Mouse (Mus musculus): ENCODE data around the gene Fignl2. TPM values are rescaled to one million over a fixed set of nuclear protein-coding genes. Genes with fewer than 3 reads are reported as not detected.
A peak's percentile ranks its signal among the peaks of the same experiment; 100 is the strongest.

Gene Fignl2
- total RNA-seq, 4 experiments from 2014 or later: 0.31 to 0.73 (median 0.59) TPM

DNA sequence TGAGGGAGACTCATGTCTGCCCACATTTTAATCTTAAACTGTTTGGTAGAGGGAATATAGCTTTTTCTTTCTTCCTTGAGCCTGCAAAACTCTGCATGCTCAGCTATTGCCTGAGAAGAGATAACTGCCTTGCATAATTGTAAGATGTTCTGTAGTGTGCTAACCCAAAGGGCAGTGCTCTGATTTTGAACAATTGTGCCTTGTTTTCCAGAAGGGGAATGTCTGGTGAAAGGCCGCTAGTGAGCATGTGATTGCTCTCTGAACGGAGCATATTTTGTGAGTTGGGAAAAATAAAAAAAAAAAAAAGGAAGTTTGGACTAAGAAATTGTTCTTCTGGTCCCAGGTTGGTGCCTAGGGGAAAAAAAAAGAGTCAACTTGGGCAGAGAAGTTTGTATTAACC is 49.4 kb downstream of the Fignl2 start:
- DNase-seq (ENCODE audit: low spot score in 2 of 2): no peak

DNA sequence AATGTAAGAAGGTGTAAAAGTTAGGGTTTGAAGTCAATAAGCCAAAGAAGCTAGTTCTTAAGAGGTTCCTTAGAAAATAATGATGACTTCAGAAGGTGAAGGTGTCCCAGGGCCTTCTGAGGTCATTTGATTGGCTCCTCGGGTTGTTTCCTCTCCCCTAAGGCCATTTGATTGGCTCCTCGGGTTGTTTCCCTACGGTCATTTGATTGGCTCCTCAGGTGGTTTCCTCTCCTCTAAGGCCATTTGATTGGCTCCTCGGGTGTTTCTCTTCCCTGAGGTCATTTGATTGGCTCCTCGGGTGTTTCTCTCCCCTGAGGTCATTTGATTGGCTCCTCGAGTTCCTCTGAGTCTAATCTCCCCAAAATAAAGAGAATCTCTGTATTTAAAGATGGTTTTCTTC is 67.0 kb downstream of the Fignl2 start:
- DNase-seq (ENCODE audit: low spot score in 2 of 2): no peak

DNA sequence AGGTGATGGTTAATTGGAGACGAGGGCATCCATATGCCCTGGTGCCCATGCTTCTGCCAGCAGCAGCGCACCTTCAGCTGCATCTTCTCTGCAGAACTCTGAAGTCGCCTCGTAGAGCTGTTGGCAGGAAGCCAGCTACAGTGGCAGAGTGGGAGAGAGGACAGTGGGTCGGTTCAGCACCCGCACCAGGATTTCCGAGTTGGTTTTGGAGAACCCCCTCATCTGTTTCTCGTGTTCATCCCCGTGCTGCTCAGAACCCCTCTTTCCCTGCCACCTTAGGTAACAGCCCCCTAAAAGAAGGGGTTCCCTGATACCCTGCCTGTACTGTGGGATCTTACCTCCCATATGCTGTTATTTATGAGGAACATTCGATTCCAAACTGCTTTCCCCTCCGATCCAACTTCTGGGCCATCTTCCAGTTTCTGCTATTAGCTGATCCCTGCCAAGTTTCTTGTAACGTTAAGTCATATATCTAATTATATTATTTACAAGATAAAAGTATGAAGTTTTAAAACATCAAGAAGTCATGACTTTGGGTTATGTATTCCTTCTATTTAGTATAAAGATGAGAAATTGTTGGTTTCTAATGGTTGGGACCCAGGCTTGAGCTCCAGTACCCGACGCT is 69.9 kb downstream of the Fignl2 start:
- no peak for DNase-seq (ENCODE audit: low spot score in 2 of 2)

DNA sequence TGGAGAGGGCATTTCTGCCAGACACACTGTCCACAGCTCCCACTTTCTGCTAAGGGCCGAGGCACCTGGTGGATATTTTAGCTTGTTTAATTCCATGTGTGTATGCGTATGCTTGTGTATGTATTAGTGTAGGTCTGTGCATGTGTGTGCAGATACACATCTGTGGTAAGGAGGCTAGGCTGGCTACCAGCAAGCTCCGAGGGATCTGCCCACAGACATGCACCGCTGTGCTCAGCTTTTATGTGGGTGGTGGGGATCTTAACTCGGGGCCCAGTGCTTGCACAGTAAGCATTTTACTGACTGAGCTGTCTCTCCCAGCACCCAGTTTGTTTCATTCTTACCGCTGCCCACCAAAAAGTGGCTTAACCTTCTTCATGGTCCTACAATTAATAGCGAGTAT is 71.1 kb downstream of the Fignl2 start:
- DNase-seq (ENCODE audit: low spot score in 2 of 2): no peak

DNA sequence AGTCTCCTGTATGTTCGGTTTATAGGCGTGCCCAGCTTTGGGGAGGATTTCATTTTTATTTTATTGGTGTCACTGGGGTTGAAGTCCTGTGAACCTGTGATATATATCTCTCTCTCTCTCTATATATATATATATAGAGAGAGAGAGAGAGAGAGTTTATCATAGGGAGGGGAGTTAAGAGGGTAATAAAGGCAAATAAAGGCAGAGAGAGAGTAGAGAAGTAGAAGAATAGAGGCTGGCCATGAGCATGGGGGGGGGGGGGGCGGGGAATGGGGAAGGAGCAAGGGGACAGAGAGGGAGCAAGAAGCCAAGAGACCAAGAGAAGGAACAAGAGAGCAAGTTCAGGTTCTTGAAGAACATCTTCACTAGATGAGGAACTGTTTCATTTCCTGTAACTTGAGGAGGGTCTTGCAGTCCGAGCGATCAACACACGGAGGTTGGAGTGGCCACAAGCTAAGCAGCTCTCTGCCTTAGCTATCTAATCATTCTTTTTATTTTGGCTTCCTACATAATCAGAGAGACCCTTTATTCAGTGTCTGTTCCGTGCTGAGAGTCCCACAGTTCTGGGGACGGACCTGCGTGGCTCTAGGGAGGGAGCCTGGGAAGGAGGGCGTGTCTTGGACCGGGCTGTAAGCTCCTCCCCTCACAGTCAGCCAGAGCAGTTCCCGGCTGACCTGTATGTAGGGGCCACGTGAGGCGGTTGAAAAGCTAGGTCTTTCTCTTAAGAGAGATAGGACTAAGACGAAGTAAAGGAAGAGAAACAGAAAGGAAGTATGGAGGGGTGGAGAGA is 71.9 kb downstream of the Fignl2 start:
- DNase-seq (ENCODE audit: low spot score in 2 of 2): peak; percentile 9 to 22

DNA sequence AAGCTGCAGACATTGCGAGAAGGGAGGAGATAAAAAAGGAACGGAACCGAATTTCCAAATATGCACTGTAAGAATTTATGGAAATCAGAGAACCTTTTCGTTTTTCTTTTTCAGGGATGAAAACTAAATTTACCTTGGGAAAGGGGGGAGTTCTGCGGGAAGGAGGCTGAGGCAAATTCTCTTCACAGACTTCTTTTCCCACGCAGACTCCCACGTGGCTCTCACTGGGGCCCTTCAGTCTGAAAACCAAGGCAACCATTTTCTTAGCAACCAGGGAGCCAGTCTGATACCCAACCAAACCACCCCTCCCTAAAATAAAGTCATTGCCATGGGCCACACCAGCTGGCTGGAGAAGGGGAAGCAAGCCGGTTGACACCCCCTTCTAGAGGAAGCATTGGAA is 72.7 kb downstream of the Fignl2 start:
- DNase-seq (ENCODE audit: low spot score in 2 of 2): no peak

DNA sequence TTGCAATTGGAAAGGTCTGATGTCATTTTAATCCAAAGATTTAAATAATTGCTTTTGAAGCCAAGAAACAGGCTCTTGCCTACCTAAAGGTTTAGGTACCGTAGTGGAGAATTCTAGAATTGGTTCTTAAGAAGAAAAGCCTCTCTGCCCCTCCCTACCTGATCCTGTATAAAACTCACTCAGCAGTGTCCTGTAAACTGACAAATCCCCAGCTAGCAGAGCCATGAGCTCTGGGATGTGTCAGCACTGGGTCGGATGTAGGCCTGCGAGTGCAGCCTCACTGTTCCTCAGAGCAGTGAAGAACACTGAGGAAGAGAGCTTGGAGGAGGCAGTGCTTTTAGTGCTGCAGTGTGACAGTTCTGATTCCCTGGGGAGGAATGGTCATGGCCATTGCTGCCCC is 73.8 kb downstream of the Fignl2 start:
- DNase-seq (ENCODE audit: low spot score in 2 of 2): no peak

DNA sequence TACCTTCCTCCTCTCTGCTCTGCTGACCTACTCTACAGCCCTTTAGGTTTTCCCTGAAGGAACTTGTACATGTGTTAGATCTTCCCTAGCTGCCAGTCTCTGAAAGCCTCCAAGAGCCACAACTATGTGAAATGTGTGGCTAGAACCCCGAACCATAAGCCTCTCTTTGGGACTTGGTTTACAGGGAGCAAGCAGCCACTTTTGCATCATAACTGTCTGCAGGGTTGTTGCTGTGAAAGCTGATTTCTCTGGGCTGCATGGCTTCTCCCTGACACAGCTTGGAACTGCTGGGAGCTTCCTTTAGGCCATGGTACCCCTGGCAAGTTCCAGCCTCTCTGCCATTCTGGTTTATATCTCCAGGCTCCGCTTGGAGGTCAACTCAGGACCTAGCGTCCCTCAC is 75.9 kb downstream of the Fignl2 start:
- DNase-seq (ENCODE audit: low spot score in 2 of 2): no peak

DNA sequence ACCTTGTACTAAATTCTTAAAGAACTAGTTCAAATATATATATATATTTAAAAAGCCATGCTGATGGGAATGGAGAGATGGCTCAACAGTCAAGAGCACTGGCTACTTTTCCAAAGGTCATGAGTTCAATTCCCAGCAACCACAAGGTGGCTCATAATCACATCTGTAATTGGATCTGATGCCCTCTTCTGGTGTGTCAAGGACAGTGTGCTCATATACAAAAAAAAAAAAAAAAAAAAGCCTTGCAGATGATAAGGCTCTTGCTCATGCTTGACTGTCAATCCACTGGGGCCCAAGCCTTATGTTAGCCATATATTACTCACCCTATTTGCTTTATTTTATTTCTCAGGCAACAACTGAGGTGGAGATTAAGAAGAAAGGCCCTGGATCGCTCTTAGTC is 76.7 kb downstream of the Fignl2 start:
- no peak for DNase-seq (ENCODE audit: low spot score in 2 of 2)

Other genes with a start within 250 kb of the Fignl2 start
- under 1 TPM in 3 of 4 experiments, not detected in 1; 0.12 to 0.22 (median 0.20) TPM for gene Scn8a, start 208.7 kb downstream of the Fignl2 start, total RNA-seq (2022)
- not detected for gene Gm47841, start 31.2 kb downstream of the Fignl2 start, total RNA-seq (2022)
- not detected for gene Ankrd33, start 37.2 kb upstream of the Fignl2 start, total RNA-seq (2022)
- gene Acvrl1, start 50.0 kb upstream of the Fignl2 start, total RNA-seq (2022): 1 to 10 TPM; 6.6 to 9.5 (median 7.6) TPM
- gene Acvr1b, start 95.5 kb upstream of the Fignl2 start, total RNA-seq (2022): 10 to 100 TPM; 33.0 to 44.0 (median 39.4) TPM
- gene Grasp, start 145.6 kb upstream of the Fignl2 start, total RNA-seq (2022): 1 to 10 TPM; 3.0 to 5.4 (median 4.4) TPM
- 100 to 1,000 TPM; 114 to 232 (median 117) TPM for gene Nr4a1, start 175.7 kb upstream of the Fignl2 start, total RNA-seq (2022)
- 10 to 100 TPM; 28.6 to 35.4 (median 31.8) TPM for gene Atg101, start 205.7 kb upstream of the Fignl2 start, total RNA-seq (2022)
- gene 6030408B16Rik, start 214.6 kb upstream of the Fignl2 start, total RNA-seq (2022): not detected

All from gastrocnemius, adult 8-10 months (tissue).